Mouse (Mus musculus) embryonic fibroblast, embryonic 13.5 days (primary cell): ENCODE data around the gene Prdx2. TPM values are rescaled to one million over a fixed set of nuclear protein-coding genes. Genes with fewer than 3 reads are reported as not detected.

ENCODE experiments used
- H3K27ac ChIP-seq: 2 replicates; pipeline ENCODE4 v1.5.1; 2012; ENCODE audit warnings: low read length, control low read depth, inconsistent platforms; ENCODE audit not compliant: insufficient read depth
- H3K4me1 ChIP-seq: 2 replicates; pipeline ENCODE4 v1.6.1; 2011; ENCODE audit warnings: low read length; ENCODE audit not compliant: control insufficient read depth, insufficient read depth
- H3K4me3 ChIP-seq: 2 replicates; pipeline ENCODE4 v1.5.1; 2011; ENCODE audit warnings: mild to moderate bottlenecking, control low read depth, low read length; ENCODE audit not compliant: insufficient read depth
- CTCF ChIP-seq: IDR thresholded peaks from 2 replicates; pipeline ENCODE4 v1.5.1; 2011; ENCODE audit warnings: mild to moderate bottlenecking, control low read depth, low read length, moderate library complexity, borderline replicate concordance; ENCODE audit not compliant: insufficient read depth
- POLR2A ChIP-seq: IDR thresholded peaks from 2 replicates; pipeline ENCODE4 v1.6.1; 2011; ENCODE audit warnings: low read depth, mild to moderate bottlenecking, control low read depth, low read length, moderate library complexity
- polyA plus RNA-seq: library from polyadenylated mRNA; stranded (reverse); fragments of >200 nt; gene quantifications from 2 replicates; pipeline ENCODE4 v1.2.4, GENCODE M21; 2011; ENCODE audit warnings: low read depth; ENCODE audit not compliant: missing spikeins, insufficient read length

The Prdx2 gene
- polyA plus RNA-seq, 1 experiment = 244 TPM

DNA sequence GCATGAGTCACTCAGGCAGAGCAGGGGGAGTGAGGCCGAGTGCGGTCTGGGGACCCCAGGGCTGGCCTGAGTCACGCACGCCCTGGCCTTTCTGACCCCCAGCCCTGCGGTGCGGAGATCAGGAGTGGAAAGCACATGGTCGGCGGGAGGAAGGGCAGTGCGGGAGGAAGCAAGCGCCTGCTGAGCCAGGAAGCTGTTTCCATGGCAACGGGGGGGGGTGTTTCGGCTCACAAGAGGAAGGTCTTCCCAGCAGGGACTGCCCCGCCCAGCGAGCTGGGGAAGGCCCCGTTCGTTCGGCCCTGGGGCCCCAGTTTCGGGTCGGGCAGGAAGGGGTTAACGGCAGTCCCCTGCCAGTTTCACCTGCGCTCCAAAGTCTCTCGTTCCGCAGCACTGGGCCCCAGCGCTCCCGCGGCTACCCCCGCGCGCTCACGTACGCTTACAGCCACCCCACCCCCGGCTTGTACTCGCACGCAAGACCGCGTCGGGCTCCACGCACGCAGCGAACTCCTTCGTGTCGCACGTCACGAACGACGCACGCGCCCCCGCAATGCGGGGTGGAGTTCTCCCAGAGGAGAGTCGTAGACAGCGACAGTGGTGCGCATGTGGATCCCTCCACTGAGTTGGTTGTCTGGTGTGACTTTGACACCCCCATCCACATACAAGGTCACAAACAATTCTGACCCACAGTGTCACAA, 16.4 kb downstream of the Prdx2 start:
- H3K4me3 ChIP-seq = peak overlapping the region; percentile 11
- peaks cover 26% of the 10 kb centered on the region for H3K4me1 ChIP-seq
- peak overlapping the region; percentile 94 for H3K27ac ChIP-seq

GRCm38 (mm10) chr8:84986379-84986945, 17.1 kb downstream of the Prdx2 start:
- Histone ChIP-seq H3K4me1 (peaks cover 22% of the 10 kb centered on the region), H3K4me3 (peak overlapping the region; percentile 11; the same call in 1 of the 2 replicates), H3K27ac (peak overlapping the region; percentile 94; the same call in 1 of the 2 replicates)
- no peak; the same call in 1 of the 2 replicates for TF ChIP-seq POLR2A
- no peak for TF ChIP-seq CTCF

More for the DNA sequence above, 16.4 kb downstream of the Prdx2 start:
- TF ChIP-seq POLR2A (0 out of 2 replicates have a peak, but pooled peaks have one; percentile 31), CTCF (no peak)

- H3K4me3 ChIP-seq = no peak overlapping the region
- TF ChIP-seq POLR2A (no peak), CTCF (no peak)
- peaks cover 22% of the 10 kb centered on the region for H3K4me1 ChIP-seq
- H3K27ac ChIP-seq = no peak overlapping the region
These were observed 18.0 kb downstream of the Prdx2 start for GRCm38 (mm10) chr8:84987388-84987787.

DNA sequence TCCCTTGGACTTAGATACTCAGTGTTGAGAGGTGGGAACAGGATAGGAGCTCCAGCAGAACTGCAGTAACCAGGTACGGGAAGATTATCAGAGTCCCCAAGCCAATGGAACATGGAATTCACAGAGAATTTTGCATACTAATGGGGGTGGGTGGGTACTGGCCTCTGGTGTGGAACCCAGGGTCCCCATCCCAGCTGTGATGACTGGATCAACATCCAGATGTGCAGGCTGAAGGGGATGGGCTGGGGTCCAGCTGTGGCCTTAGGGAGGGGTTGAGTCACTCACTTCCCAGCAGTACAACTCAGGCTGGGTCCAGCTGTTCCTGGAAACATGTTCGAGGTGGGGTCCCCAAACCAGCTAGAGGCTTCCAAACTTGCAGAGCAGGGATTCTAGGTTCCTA, 18.5 kb downstream of the Prdx2 start:
- Histone ChIP-seq H3K27ac (no peak overlapping the region; the same call in 1 of the 2 replicates), H3K4me3 (no peak overlapping the region), H3K4me1 (peaks cover 22% of the 10 kb centered on the region)
- TF ChIP-seq POLR2A = no peak
- TF ChIP-seq CTCF = no peak

DNA sequence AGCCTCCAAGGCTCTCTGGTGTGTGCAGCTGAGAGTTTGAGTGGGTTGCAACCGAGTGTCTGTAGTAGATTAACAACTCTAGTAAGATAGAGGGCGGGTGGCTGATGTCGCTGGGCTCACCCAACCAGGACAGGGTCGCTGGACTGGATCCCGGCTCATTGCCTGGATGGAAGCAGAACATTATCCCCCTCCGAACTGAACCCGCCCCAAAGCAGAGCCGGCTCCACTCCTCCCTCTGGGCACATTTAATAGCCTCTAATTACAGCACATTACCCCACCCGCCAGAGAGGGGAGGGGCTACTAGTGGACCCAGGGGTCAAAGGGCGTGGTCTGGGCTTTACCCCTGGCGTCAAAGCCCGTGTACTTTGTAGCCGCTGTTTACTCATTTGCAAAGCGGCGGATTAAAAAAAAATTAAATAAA, 19.9 kb downstream of the Prdx2 start:
- no peak overlapping the region for H3K4me3 ChIP-seq
- TF ChIP-seq POLR2A (no peak), CTCF (no peak)

GRCm38 (mm10) chr8:84989810-84990209, 20.4 kb downstream of the Prdx2 start:
- Histone ChIP-seq H3K4me1 (peaks cover 17% of the 10 kb centered on the region), H3K4me3 (peak overlapping the region; percentile 27), H3K27ac (peak overlapping the region; percentile 58)
- TF ChIP-seq POLR2A (peak; percentile 14; the same call in 1 of the 2 replicates), CTCF (peak; percentile 78; the same call in 1 of the 2 replicates)

More for the DNA sequence above, 19.9 kb downstream of the Prdx2 start:
- peaks cover 20% of the 10 kb centered on the region for H3K4me1 ChIP-seq
- H3K27ac ChIP-seq = no peak overlapping the region; the same call in 1 of the 2 replicates

DNA sequence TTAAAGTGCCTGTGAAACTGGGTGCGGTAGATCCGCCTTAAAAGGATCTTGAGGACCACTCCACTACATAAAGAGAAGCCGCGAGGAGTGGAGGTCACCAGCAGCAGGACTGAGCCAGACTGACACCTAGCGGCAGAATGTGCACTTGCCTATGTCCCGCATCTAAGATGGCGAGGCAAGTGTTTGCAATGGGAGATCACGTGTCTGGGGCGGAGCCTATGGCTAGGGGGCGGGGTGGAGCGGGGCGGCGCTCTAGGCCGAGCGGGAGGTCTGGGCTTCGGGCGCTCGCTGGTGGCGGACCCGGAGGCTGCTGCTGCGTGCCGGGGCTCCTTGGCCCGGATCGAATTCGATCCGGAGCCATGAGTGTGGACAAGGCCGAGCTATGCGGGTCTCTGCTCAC, 21.0 kb downstream of the Prdx2 start, which contains the start of gene Hook2:
Gene Hook2, plus strand, starts transcription at position 255 of the 400 bp plus-strand sequence.
- peak; percentile 97 for TF ChIP-seq CTCF
- TF ChIP-seq POLR2A = peak; percentile 41; the same call in 1 of the 2 replicates
- peaks cover 17% of the 10 kb centered on the region for H3K4me1 ChIP-seq
- H3K27ac ChIP-seq = peak within 1 kb of the TSS; percentile 58
- H3K4me3 ChIP-seq = peak within 1 kb of the TSS; percentile 48

- TF ChIP-seq POLR2A = no peak
- TF ChIP-seq CTCF = no peak
- Histone ChIP-seq H3K27ac (no peak overlapping the region), H3K4me1 (peaks cover 17% of the 10 kb centered on the region), H3K4me3 (peak overlapping the region; percentile 48)
These were observed 21.4 kb downstream of the Prdx2 start for GRCm38 (mm10) chr8:84990836-84991235.

DNA sequence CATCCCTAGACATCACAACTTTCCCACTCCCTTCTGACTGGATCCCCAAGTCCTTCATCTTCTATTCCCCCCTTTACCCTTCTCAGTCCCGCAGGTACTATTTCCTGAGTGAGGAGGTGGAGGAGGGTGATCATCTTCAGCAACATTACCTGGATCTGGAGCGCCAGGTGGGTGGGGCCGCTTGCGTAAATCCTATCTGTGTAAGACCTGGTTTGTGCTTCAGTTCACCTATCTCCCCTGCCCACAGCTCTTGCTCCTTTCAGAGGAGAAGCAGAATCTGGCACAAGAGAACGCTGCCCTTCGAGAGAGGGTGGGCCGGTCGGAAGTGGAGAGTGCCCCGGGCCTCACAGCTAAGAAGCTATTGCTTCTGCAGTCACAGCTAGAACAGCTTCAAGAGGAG, 25.0 kb downstream of the Prdx2 start:
- TF ChIP-seq POLR2A = no peak
- no peak for TF ChIP-seq CTCF
- Histone ChIP-seq H3K4me3 (no peak overlapping the region), H3K4me1 (no peaks in the 10 kb centered on the region), H3K27ac (no peak overlapping the region)

DNA sequence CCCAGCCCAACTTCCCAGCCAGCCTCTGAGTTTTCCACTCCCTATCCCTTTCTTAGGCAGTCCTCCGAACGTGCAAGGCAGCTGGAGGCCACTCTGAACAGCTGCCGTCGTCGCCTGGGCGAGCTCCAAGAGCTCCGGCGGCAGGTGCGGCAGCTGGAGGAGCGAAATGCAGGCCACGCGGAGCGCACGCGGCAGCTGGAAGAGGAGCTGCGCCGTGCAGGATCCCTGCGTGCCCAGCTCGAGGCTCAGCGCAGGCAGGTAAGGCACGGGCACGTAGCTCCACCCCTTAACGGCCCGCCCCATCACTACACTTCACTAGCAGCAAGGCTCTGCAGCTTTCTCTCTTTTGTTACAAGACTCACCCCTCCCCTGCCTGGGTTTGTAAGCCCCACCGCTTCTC, 26.3 kb downstream of the Prdx2 start:
- no peak overlapping the region for H3K27ac ChIP-seq
- no peak overlapping the region for H3K4me3 ChIP-seq
- TF ChIP-seq POLR2A (no peak), CTCF (no peak)

More for the DNA sequence above, 26.3 kb downstream of the Prdx2 start:
- no peaks in the 10 kb centered on the region for H3K4me1 ChIP-seq
